Mouse (Mus musculus) embryo, embryonic 10 days (tissue): ENCODE data around the gene 4930469K13Rik.

Source experiments
- DNase-seq: peaks from one replicate; pipeline ENCODE4 v3.0.0-alpha.2; 2015; ENCODE audit warnings: low spot score

The 4930469K13Rik gene

GRCm38 (mm10) chr11:33980146-33980545 is 118.2 kb downstream of the 4930469K13Rik start:
- DNase-seq, result no peak

DNA sequence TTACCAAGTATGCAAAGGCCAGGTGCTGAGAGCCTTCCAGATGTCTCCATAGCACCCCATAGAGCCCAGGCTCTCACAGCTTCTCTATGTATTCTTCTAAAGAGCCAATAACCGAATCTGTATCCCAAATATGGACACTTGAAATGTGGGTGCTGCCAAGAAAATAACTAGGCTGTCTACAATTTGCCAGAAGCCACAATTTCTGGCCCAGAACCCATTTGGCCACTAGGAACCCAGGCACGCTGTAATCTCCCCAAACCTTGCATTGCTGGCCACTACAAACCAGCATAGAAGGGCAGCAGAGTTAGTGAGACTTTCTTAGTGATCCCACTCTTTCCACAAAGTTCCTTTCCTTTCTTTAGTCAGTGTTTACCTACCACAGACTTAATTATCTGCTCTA is 123.2 kb downstream of the 4930469K13Rik start:
- DNase-seq, result no peak

- DNase-seq, result no peak
These were observed 123.9 kb downstream of the 4930469K13Rik start for GRCm38 (mm10) chr11:33974341-33975040.

GRCm38 (mm10) chr11:33972114-33972513 is 126.2 kb downstream of the 4930469K13Rik start:
- DNase-seq, result no peak

DNA sequence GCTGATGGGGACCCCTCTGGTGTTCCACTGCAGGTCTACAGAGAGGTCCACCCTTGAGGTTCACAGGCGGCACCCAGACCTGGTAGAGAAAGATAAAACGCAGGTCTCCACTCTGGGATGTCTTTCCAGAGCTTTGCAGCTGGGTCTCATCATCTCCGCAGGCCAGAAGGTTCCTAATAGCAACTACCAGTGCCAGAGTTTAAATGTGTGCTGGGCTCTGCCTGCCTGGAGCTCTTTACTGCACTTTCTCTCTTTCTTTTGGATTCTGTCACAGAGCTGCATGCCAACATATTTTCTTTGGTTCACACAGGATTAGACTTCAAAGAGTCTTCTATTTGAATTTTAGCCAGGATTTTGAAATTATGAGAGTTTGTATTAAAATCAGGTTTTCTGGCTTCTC is 129.2 kb downstream of the 4930469K13Rik start:
- no peak for DNase-seq

DNA sequence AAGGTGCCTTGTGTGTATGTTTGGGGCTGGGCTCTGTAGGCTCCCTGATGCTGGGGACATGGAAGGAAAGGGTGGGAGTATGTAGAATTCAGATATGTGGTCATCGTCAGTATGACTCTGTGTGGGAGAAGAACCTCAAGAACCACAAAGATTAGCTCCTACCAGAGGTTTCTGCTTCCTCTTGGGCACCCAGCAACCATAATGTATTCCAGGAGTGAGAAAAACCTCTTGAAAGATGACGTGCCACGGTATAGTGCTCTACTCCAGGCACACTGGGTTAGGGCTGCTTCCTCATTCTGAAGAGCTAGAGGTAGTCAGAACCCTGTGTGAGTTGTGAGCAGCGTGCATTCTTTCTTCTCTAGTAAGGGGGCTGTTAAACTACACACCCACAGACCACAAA is 130.6 kb downstream of the 4930469K13Rik start:
- no peak for DNase-seq

GRCm38 (mm10) chr11:33965380-33965779 is 133.0 kb downstream of the 4930469K13Rik start:
- DNase-seq, result no peak

DNA sequence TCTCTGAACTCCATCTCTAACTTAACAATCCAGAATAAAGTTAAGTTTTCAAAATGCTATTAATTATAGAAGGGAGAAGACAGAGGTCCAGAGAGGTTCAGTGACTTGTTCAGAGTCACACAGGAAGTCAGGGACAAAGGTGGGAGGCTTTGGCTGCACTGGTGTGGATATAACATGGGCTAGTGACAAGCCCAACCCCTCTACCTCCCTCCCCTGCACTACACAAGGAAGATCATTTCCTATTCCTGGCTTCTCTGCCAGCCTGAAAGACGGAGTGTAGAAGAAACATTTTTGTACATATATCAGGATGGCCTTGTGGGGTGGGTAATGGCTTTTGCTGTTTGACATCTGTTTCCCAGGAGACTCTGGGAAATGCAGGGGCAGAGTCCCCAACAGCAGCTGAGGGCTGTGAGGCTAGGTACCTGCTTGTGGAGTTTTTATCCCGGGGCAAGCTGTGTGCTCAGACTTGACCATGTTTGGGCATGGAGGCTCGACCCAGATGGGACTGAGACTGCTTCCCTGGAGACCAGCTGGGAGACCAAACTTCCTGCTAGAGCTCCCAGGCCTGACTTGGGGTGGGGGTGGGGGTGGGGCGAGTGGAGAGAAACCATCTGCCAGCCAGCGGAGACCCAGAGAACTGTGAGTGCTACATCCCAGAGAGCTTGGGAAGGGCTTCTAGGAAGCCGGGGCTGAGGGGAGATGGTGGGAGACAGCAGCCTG is 135.5 kb downstream of the 4930469K13Rik start, which contains the start of gene Kcnmb1:
TSS of gene Kcnmb1 (plus strand) at position 326 of the 720 bp plus-strand sequence.
- DNase-seq, result peak; percentile 18

GRCm38 (mm10) chr11:33962178-33962577 is 136.2 kb downstream of the 4930469K13Rik start:
- no peak for DNase-seq

GRCm38 (mm10) chr11:33958713-33959112 is 139.6 kb downstream of the 4930469K13Rik start:
- peak; percentile 61 for DNase-seq

- no peak for DNase-seq
These were observed 140.8 kb downstream of the 4930469K13Rik start for GRCm38 (mm10) chr11:33957595-33957994.

- no peak for DNase-seq
These were observed 141.7 kb downstream of the 4930469K13Rik start for GRCm38 (mm10) chr11:33956623-33957022.

DNA sequence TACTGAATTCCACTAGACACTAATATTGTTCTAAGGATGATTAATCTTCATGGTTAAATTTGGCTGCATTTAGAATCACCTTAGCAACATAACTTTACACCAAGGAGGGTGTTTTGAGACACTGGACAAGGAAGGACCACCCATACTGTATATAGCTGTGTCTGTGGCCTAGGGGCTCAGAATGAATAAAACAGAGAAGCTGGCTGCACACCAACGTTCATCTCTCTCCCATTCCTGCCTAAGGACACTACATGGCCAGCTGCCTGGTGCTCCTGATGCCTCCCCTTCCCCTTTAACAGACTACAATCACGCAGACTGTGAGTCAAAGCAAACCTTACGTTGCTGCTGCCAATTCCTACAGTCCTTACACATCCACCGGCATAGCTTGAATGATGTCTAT is 142.4 kb downstream of the 4930469K13Rik start:
- DNase-seq, result no peak

- DNase-seq, result no peak
These were observed 146.4 kb downstream of the 4930469K13Rik start for GRCm38 (mm10) chr11:33951684-33952625.

DNA sequence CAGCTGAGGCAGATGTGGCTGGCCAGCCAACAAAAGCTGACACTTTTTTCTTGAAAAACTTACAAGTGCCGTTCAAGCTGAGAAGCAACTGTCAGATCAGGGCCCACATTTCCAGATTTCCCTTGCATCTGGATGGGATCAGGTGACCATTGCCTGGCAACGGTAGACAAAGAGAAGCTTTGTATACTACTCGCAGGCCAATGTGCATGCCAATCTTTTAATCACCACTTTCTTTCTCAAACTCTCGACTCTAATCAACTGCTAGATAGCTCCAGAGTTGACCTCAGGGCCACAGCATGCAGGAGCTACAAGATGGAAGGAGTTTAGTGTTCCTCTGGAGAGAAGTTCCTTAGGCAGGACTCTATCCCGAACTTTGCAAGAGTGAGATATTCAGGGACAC is 147.2 kb downstream of the 4930469K13Rik start:
- peak; percentile 41 for DNase-seq

DNA sequence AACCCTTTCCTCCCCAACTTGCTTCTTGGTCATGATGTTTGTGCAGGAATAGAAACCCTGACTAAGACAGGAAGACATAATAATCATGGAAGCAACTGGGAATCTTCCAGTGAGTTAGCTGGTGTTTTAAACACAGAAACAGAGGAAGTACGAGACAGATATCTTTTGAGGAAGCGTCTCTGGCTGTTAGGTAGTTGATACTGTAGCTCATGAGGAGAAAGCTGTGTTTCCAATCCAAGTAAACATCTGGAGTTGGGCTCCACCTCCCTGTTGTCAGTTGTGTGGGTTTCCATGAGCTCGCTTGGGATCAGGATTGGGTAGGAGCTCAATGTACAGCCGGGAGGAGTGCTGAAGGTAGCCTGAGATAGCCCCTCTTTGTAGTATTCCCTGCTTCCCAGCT is 151.9 kb downstream of the 4930469K13Rik start:
- no peak for DNase-seq

DNA sequence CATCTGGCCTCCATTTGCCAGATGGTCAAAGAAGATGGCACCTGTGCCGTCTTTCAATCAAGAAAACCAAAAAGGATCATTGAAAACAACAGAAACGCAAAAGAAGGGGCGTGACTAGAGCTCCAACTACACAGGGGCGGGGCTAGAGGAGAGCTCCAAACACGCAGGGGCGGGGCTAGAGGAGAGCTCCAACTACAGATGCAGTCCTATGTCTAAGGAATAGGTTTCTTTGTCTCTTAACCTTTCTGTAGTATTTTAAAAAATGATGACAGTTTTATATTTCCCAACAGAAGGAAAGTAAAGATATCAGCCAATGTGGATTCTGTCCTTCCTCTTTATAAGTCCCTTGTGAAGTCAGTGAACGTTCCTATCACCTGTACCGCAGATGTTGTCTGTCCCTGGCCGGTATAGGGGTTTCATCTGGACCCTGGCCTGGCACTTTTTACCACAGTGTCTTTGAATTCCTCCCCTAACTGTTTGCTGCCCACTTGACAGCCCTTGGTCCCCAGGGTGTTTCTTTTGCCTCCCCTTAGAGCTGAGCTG is 153.5 kb downstream of the 4930469K13Rik start:
- no peak for DNase-seq

DNA sequence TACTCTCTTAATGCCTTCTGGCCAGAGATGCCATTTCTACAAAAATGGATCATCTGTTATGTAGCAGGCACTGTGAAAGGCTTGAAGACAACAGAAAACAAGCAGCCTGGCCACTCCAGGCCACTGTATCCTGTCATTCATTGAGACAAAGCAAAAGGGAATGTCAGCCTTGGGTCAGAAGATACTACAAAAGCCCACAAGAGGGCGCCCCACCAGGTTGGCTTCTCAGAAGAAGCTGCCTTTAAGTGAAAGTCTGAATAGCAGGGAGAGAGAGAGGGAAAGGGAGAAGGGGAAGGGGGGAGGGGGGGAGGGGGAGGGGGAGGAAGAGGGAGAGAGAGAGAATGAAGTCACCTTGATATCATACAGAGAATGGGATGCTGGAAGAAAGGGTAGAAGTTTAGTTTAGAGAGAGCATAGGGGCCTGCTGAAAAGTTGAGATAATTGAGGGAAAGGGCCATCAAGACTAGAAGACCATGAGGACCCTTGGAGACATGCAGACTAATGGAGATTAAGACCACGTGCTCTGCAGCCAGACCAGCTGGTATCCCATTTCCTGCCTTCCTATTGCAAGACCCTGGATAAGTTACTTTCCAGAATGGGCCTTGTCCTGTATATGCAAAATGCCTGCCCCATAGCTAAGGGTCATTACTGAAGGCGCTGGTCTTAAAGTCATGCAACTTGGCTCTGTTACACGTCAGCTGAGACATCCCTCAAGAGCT is 154.1 kb downstream of the 4930469K13Rik start:
- peak; percentile 28 for DNase-seq

DNA sequence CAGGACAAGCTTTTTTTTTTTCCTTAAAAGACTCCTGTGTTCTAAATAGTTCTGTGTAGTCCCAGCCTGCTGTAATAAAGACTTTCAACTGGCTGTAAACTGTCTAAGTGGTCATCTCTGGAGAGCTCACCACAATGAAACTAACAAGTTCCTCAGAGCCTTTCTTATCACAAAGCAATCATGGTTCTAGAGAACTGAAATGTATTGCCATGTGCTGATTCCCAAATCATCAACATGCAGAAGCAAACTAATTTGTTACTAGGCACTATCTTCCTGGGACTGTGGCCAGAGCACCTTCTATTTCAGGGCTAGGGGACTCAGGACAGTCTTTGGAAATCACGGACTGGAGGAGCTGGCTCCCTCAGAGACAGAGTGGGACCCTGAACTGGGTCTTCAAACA is 154.8 kb downstream of the 4930469K13Rik start:
- no peak for DNase-seq

GRCm38 (mm10) chr11:33939456-33940113 is 158.8 kb downstream of the 4930469K13Rik start:
- no peak for DNase-seq
